Mouse (Mus musculus): ENCODE measurements around the gene Hmces.

DNA sequence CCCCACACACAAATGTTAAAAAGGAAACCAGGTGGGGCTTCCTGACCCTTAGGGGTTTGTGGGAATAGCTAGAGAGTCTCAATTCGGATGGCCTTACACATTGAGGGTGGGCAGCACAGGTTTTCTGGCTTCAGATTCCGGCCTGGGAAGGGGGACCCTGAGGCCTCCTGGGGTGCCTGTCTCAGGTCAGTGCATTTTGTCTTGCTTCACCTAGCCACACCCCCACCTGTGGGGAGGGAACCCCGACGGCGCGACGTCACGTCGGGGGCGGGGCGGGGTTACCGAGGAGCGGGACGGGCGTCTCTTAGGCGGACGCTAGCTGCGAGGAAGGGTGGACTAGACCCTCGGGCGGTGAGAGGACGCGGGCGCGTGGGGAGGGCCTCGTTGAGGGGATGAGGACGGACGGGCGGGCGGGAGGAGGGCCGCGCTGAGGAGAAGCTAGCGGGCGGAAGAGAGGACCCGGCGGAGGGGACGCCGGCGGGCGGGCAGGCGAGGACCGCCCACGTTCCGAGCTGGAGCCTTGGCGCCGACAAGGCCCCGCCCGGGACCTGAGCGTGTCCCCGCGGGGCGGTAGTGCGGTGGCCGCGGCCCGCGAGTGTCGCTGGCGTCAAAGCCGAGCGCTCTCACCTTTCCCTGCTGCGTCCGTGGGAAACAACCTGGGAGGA is at the start of gene Hmces:
- no peak; the same call in 1 of the 2 replicates for TF ChIP-seq CTCF (IDR thresholded peaks at IDR 0.05)
- TF ChIP-seq EP300 (IDR thresholded peaks at IDR 0.05), result no peak
